Mouse (Mus musculus) small intestine, adult 2 months (tissue): ENCODE measurements at regions not wholly inside any gene's neighbourhood (a gene's known extent, or its start where the extent isn't known, plus 50 kb on each side); places are given as distances from the start of the nearest gene placed in this dataset.

Source experiments
- CTCF ChIP-seq: fragments of 200-500 bp; IDR thresholded peaks from 2 replicates; pipeline ENCODE4 v1.5.1; 2012; ENCODE audit warnings: low read depth, mild to moderate bottlenecking, control low read depth, inconsistent platforms, low read length, moderate library complexity, mixed read lengths; ENCODE audit not compliant: insufficient replicate concordance, insufficient read length; ENCODE audit errors: extremely low read depth
- POLR2A ChIP-seq: fragments of 200-500 bp; IDR thresholded peaks from 2 replicates; pipeline ENCODE4 v1.6.1; 2012; ENCODE audit warnings: low read depth, mild to moderate bottlenecking, control low read depth, inconsistent platforms, low read length, moderate library complexity

- TF ChIP-seq POLR2A, result no peak
- TF ChIP-seq CTCF, result no peak
Measured at GRCm38 (mm10) chr1:184358226-184358568, 324.1 kb upstream of the 1700056E22Rik start.
